1 mouse cellular context compared by ENCODE assay signal in genomic region chr4:52438886-52439664, GRCm38 (mm10).
TF ChIP-seq lines count a peak whose summit lies in the region.

Smc2 (plus strand) TSS chr4:52439243.

TF ChIP-seq in CH12.LX, 34 proteins besides CTCF, POLR2A, EP300 and RAD21 (continued from another document):
- 0 out of 2 replicates have a peak, but pooled peaks have one; percentile 8 for TF ChIP-seq MEF2A (IDR thresholded peaks at IDR 0.05; ENCODE audit: borderline replicate concordance, low read depth, low read length)
- no peak for TF ChIP-seq PAX5 (IDR thresholded peaks at IDR 0.05; ENCODE audit: low read length)
